Mouse (Mus musculus): Measurements from ENCODE around the gene Mapt. TPM values are rescaled to one million over a fixed set of nuclear protein-coding genes. Genes with fewer than 3 reads are reported as not detected.

Mapt gene
- polyA plus RNA-seq, 2 experiments = 1.8 to 2.6 TPM

DNA sequence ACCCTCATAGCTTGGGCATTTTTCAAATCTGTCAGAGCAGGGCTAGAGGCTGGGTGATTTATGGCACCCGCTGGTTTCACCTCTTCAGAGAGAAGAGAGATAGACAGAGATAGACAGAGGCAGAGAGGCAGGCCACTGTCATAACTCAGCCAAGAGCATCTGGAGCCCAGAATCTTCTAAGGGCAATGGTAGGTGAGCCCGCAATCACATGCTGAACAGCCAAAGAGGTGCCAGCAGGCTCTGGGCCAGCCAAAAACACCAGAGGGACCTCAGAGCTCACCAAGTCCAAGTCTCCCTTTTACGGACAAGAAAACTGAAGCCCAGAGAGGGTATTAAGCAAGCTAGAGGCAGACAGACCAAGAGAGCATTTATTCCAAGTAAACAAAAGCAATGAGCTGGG is 66.5 kb downstream of the Mapt start:
- 81% methylated on average over 3 of the region's 3 CpGs for WGBS
- DNase-seq (ENCODE audit: low spot score) = no peak

DNA sequence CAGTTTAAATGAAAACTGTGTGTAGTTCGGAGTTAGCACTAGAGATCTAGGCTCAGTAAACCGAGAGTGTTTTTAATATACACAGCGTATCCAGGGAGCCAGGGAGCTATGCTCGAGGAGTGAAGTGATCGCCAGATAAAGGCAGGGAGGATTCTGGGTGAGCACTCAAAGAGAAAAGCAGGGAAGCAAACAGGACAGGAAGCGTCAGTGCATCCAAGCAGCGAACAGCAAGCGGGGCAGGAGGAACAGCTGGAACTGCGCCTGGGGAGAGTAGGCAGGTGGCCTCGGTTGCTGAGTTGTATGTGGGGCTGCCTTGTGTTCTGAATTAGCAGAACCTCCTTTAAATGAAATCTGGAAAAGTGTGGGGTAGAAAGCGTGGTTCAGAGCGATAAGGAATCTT is 71.4 kb downstream of the Mapt start:
- Histone ChIP-seq H3K4me1 (ENCODE audit: control insufficient read depth, insufficient read depth, low read length) (peaks cover 10% of the 10 kb centered on the region; the same call in 1 of the 2 replicates), H3K9me3 (ENCODE audit: control insufficient read depth, low read length) (no peaks in the 10 kb centered on the region), H3K9ac (ENCODE audit: low read depth, low read length, severe bottlenecking) (no peak overlapping the region), H3K27ac (replicated peaks; ENCODE audit: low read depth, low read length) (no peak overlapping the region), H3K4me3 (replicated peaks; ENCODE audit: low read length) (no peak overlapping the region), H3K27me3 (ENCODE audit: control insufficient read depth, insufficient read depth, low read length) (no peaks in the 10 kb centered on the region), H3K4me2 (replicated peaks; ENCODE audit: low read depth, low read length, severe bottlenecking) (0 out of 2 replicates have a peak overlapping the region, but pooled peaks have one; percentile 18), H3K36me3 (ENCODE audit: control insufficient read depth, insufficient read depth, low read length) (no peaks in the 10 kb centered on the region)
- no peak for TF ChIP-seq POLR2A (IDR thresholded peaks at IDR 0.05; ENCODE audit: borderline replicate concordance, extremely low read depth, insufficient read depth, insufficient read length)
- 33% methylated on average over 12 of the region's 12 CpGs for WGBS
- no peak for ATAC-seq (ENCODE audit: low FRiP score, low read depth)
- no peak for DNase-seq (ENCODE audit: low spot score)

More for the DNA sequence above, 66.5 kb downstream of the Mapt start:
- Histone ChIP-seq H3K9ac (ENCODE audit: low read depth, low read length, severe bottlenecking) (no peak overlapping the region), H3K36me3 (ENCODE audit: control insufficient read depth, insufficient read depth, low read length) (no peaks in the 10 kb centered on the region), H3K27me3 (ENCODE audit: control insufficient read depth, insufficient read depth, low read length) (no peaks in the 10 kb centered on the region), H3K9me3 (ENCODE audit: control insufficient read depth, low read length) (no peaks in the 10 kb centered on the region), H3K27ac (replicated peaks; ENCODE audit: low read depth, low read length) (no peak overlapping the region), H3K4me3 (replicated peaks; ENCODE audit: low read length) (no peak overlapping the region), H3K4me1 (ENCODE audit: control insufficient read depth, insufficient read depth, low read length) (peaks cover 7% of the 10 kb centered on the region; the same call in 1 of the 2 replicates), H3K4me2 (replicated peaks; ENCODE audit: low read depth, low read length, severe bottlenecking) (no peak overlapping the region)
- TF ChIP-seq POLR2A (IDR thresholded peaks at IDR 0.05; ENCODE audit: borderline replicate concordance, extremely low read depth, insufficient read depth, insufficient read length) = no peak
- ATAC-seq (ENCODE audit: low FRiP score, low read depth) = no peak

- DNase-seq (ENCODE audit: low spot score) (no peak), ATAC-seq (ENCODE audit: low FRiP score, low read depth) (no peak)
- Histone ChIP-seq H3K4me3 (replicated peaks; ENCODE audit: low read length) (no peak overlapping the region), H3K27me3 (ENCODE audit: control insufficient read depth, insufficient read depth, low read length) (no peaks in the 10 kb centered on the region), H3K4me1 (ENCODE audit: control insufficient read depth, insufficient read depth, low read length) (peaks cover 10% of the 10 kb centered on the region; the same call in 1 of the 2 replicates), H3K9ac (ENCODE audit: low read depth, low read length, severe bottlenecking) (no peak overlapping the region), H3K36me3 (ENCODE audit: control insufficient read depth, insufficient read depth, low read length) (no peaks in the 10 kb centered on the region), H3K4me2 (replicated peaks; ENCODE audit: low read depth, low read length, severe bottlenecking) (no peak overlapping the region), H3K9me3 (ENCODE audit: control insufficient read depth, low read length) (no peaks in the 10 kb centered on the region), H3K27ac (replicated peaks; ENCODE audit: low read depth, low read length) (no peak overlapping the region)
- 35% methylated on average over 8 of the region's 8 CpGs for WGBS
- no peak for TF ChIP-seq POLR2A (IDR thresholded peaks at IDR 0.05; ENCODE audit: borderline replicate concordance, extremely low read depth, insufficient read depth, insufficient read length)
These were observed 72.1 kb downstream of the Mapt start for GRCm38 (mm10) chr11:104303088-104303960.

DNA sequence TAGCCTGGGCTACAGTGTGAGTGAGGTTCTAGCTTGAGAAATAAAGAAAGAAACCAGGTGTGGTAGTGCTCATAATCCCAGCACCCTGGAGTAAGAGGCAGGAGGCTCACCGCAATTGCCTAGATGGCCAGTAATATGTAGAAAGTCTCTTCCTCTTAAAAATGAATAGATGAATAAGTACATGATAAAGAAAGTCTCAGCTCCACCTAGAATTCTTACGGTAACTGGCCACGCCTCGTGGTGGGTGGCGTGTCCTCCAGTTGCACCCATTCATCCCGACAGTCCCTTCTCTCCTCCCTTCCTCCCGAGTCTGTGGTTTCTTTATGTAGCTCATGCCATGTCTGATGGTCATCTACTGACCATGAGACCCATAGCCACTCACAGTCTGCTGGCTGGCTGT is 74.5 kb downstream of the Mapt start:
- no peak overlapping the region for H3K27ac ChIP-seq (replicated peaks; ENCODE audit: low read depth, low read length)
- 97% methylated on average over 7 of the region's 7 CpGs for WGBS
- DNase-seq (ENCODE audit: low spot score) = no peak
- TF ChIP-seq POLR2A (IDR thresholded peaks at IDR 0.05; ENCODE audit: borderline replicate concordance, extremely low read depth, insufficient read depth, insufficient read length) = no peak
- H3K4me3 ChIP-seq (replicated peaks; ENCODE audit: low read length) = no peak overlapping the region
- no peaks in the 10 kb centered on the region for H3K9me3 ChIP-seq (ENCODE audit: control insufficient read depth, low read length)
- 0 out of 2 replicates have a peak, but pooled peaks cover 5% of the 10 kb centered on the region for H3K27me3 ChIP-seq (ENCODE audit: control insufficient read depth, insufficient read depth, low read length)
- no peaks in the 10 kb centered on the region for H3K36me3 ChIP-seq (ENCODE audit: control insufficient read depth, insufficient read depth, low read length)
- ATAC-seq (ENCODE audit: low FRiP score, low read depth) = no peak
- H3K9ac ChIP-seq (ENCODE audit: low read depth, low read length, severe bottlenecking) = no peak overlapping the region
- peaks cover 10% of the 10 kb centered on the region; the same call in 1 of the 2 replicates for H3K4me1 ChIP-seq (ENCODE audit: control insufficient read depth, insufficient read depth, low read length)
- no peak overlapping the region for H3K4me2 ChIP-seq (replicated peaks; ENCODE audit: low read depth, low read length, severe bottlenecking)

DNA sequence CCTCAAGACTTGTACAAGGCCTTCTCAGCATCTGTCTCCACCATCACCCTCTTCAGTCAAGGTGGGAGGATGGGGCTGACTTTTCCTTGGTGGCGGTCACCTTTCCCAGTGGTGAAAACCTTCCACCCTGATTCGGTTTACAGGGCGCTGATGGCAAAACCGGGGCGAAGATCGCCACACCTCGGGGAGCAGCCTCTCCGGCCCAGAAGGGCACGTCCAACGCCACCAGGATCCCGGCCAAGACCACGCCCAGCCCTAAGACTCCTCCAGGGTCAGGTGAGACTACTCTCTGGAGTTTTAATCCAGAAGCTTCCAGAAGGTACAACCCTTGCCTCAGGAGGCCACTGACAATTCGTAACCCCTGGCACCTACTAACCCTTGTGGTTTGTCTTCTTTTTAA is 75.3 kb downstream of the Mapt start:
- Histone ChIP-seq H3K4me3 (replicated peaks; ENCODE audit: low read length) (no peak overlapping the region), H3K4me1 (ENCODE audit: control insufficient read depth, insufficient read depth, low read length) (peaks cover 10% of the 10 kb centered on the region; the same call in 1 of the 2 replicates), H3K27ac (replicated peaks; ENCODE audit: low read depth, low read length) (no peak overlapping the region), H3K4me2 (replicated peaks; ENCODE audit: low read depth, low read length, severe bottlenecking) (no peak overlapping the region), H3K36me3 (ENCODE audit: control insufficient read depth, insufficient read depth, low read length) (no peaks in the 10 kb centered on the region), H3K27me3 (ENCODE audit: control insufficient read depth, insufficient read depth, low read length) (0 out of 2 replicates have a peak, but pooled peaks cover 5% of the 10 kb centered on the region), H3K9me3 (ENCODE audit: control insufficient read depth, low read length) (no peaks in the 10 kb centered on the region), H3K9ac (ENCODE audit: low read depth, low read length, severe bottlenecking) (no peak overlapping the region)
- no peak for ATAC-seq (ENCODE audit: low FRiP score, low read depth)
- no peak for TF ChIP-seq POLR2A (IDR thresholded peaks at IDR 0.05; ENCODE audit: borderline replicate concordance, extremely low read depth, insufficient read depth, insufficient read length)
- no peak for DNase-seq (ENCODE audit: low spot score)
- WGBS = 91% methylated on average over 13 of the region's 13 CpGs

Data from limb, embryonic 14.5 days (tissue).